Mouse (Mus musculus) layer of hippocampus, adult 9-10 months (tissue): Measurements from ENCODE around the gene Myh9.

Experiments used
- DNase-seq: peaks from one replicate; pipeline ENCODE4 v3.0.0; 2022; ENCODE audit warnings: low spot score

The Myh9 gene

GRCm38 (mm10) chr15:77843046-77843445 lies 1.1 kb upstream of the Myh9 start:
- no peak for DNase-seq

DNA sequence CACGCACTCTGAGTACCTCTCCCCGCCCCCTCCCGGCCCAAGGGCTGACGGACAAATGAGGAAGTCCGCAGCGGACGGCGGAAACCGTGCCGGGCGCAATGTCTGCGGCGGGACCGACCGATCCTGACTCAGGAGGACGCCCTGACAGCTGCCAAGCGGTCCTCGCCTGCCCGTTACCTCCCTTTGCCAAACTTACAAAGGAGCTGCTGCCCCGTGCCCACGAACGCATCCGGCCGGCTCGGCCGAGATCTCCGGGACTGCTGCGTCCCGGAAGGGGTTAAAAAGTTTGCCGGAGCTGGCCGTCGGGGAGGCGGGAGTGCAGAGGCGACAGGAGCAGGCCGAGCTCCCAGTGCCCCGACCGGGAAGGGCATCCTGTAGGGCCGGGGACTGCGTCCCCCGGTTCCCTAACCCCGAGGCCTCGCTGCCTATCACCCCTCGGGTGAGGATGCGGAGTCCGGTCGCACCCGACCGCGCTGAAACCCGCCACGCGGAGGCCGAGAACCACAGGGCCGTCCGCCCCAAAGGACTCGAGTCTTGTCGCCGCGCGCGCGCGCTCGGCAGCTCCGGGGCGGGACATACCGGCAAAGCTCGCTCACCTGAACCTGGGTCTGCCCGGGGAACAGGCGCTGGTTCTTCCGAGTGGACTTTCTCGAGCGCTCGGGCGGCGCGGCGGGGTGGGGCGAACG lies 471 bp downstream of the Myh9 start:
- DNase-seq: no peak

DNA sequence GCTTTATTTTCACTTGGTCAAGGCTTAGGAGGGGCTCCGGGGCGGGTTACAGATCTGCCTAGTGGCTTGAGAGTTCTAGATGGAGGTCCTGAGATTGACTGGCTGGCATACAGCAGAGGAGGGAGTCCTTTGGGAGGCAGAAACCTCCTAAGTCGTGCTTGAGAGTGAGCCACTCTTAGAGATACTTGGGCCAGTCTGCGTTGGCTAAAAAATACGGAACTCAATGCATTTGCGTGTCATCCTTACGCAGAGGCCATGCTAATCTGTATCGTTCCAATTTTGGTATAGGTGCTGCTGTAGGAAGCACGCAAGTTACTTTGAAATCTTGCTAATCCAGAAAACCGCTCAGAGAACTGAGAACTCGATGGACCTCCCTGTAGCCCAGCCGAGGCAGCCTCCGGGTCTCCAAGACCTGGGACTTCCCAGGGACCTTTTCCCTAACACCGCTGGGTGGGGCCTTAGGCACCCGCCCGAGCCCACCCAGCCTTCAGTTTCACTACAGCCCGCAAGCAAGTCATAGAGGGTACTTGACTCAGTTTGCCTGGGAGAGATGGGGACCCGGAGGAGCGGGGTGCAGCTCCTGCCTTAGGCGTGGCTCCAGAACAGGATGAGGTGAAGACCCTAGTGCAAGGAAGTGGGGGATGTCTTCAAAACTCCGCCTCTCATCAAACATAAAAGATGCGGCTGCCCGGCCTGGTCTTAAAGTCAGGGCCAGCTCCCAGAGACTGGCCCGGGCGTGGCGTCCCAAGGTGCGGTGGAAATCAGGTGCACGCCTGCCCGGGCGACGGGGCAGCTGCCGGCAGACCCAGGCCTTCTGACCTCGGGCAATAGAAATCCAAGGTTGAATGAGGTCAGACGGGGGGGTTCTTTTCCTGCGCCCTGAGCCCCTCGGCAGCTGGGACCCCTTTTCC lies 1.3 kb downstream of the Myh9 start:
- no peak for DNase-seq

DNA sequence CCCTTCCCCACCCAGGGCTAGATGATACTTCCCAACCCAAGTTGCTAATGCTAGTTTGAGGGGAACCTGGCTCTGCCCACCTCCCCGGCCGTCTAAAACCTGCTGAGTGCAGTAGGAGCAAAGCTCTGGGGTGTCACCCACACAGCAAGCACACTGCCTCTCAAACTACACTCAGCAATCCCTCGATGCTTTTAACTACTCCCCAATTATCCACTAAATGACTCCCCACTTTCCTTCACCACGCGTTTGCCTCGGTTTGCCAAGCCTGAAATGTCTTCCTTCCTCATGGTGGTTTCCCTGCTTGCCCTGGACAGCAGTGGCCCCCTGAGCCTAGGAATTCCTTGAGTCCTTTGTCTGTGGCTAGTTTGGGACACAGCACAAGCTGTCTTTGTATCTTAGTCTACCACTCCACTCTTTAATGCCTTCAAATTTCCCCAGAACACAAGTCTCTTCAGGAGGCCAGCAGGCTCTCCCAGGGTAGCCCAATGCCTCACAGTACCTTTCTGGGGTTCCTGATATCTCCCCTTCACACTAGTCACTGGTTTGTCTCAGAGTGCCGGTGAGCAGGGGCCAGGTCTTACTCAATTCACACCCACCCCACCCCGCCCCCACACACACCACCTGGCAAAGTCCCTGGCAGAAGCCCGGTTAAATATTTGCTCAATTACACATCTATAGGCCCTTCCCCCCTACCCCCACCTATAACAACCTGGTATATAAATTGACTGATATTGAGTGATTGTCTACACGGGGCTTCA lies 2.3 kb downstream of the Myh9 start:
- DNase-seq: no peak

DNA sequence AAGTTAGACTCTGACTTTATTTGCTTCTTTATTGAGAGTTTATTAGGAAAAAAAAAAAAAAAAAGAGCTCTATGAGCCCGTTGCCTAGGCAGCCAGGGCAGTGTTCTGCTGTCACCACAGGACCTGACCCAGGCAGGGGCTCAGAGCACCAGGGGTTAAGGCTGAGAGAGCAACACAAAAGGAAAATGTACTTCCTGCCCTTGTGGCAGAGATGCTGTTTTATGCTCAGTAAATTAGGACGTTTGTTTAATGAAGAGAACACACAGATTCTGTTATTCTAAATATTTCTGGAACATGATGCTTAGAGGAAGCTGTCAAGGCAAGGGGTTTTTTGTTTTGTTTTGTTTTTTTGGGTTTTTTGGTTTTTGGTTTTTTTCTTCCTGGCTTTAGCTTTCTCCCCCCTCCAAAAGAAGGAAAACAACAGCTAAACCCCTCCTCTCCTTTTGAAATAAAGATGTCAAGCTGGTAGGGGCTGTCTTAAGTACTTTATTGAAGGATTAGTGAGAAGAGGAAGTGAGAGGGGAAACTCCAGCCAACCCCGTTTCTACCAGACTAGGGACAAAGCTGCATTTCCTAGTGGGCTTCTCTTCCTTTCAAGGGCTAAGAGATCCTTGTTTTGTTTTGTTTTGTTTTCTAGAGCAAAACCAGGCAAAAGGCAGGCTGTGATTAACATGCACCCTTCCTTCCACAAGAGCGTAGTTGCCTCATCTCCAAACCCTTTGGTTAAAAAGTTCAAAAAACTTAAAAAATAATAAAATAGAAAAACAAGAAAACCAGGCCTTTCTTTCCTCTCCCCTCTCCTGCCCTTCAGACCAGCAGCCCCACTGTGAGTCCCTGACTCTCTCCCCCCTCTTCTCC lies 3.2 kb downstream of the Myh9 start:
- DNase-seq: no peak

DNA sequence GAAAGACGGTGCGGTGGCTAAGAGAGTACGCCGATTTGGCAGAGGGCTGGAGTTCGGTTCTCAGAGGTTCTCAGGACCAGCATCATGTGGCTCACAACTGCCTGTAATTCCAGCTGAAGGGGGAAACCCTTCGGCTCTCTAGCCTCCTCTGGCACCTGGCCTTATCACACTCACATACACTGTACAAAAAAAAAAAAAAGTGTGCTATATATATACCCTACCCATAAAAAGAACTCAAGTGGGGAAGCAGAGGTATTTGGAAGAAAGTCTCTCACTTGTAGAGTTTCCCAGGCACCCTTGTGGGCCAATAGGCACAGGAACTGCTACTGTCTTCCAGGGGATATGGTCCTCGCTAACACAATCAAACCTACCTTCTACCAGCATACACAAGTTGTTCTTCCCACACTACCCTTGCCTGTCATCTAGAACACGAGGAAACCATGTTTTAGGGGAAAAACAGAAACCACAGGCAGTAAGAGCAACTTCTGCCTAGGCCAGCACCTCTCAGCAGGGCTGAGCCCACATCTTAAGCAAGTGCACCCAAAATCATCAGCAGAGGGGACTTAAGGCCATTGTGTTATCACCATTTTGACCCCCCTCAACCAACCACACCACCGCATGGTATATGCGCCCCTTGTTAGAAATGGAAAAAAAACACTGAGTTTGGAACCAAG lies 4.4 kb downstream of the Myh9 start:
- DNase-seq: no peak

DNA sequence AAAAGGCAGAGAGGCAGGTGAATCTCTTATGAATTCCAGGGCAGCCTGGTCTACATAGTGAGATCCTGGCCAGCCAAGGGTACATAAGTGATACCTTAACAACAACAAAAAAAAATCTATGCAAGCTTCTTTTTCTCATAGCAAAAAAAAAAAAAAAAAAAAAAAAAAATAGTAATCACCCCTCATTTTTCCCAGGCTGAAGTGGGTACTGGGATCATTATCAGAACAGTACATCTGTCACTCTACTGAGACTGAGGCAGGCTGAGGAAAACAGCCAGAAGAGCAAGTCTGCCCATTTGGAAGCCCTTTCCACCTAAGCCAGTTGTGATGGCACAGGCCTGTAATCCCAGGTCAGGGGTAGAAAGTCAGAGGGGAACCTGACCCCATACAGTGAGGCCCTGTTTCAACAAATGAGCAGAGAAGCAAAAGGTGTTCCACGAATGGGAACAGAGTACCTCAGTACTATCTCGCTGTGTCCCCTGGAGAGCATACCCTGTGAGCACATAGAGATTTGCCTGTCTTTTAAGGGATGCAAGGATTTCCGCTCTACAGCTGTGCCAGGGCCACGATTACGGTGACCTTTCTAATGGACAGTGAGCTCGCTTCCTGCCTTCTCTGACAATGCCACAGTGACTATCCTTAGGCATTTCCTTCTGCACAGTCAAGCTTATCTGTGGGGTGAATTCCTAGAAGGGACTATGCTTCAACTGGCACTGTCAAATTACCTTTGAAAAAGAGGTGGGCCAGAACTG lies 5.1 kb downstream of the Myh9 start:
- DNase-seq: no peak

DNA sequence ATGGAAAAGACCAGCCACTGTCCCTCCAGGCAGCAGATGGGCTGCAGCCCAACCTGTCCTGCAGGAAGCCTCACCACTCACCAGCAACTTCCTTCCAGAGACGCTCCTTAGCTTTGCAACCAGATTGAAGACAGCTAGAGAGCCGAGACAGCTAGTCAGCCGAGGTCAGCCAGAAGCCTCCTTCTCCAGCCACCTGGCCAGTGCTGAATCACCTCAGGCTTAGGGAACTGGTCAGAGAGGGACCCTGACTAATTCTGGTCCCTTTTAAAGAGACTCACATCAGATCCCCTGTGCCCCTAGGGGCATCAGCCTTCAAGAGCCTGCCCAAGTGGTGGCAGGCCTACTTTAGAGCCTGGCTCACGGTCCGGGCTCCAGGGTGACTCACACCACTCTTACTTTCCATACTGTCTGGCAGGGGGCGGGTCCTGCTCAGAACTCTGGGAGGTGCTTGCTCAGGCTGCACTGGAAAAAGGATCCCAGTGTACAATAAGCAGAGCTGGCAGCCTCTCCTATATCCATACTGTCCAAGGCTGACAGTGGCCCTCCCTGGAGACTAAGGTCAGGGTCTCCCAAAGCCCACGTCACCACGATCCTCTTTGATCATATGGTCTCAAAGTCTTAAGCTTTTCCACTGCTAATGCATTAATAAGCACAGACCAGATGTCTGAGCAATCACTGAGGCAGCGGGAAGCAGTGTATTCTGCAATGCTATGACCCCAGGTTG lies 5.9 kb downstream of the Myh9 start:
- DNase-seq: no peak

DNA sequence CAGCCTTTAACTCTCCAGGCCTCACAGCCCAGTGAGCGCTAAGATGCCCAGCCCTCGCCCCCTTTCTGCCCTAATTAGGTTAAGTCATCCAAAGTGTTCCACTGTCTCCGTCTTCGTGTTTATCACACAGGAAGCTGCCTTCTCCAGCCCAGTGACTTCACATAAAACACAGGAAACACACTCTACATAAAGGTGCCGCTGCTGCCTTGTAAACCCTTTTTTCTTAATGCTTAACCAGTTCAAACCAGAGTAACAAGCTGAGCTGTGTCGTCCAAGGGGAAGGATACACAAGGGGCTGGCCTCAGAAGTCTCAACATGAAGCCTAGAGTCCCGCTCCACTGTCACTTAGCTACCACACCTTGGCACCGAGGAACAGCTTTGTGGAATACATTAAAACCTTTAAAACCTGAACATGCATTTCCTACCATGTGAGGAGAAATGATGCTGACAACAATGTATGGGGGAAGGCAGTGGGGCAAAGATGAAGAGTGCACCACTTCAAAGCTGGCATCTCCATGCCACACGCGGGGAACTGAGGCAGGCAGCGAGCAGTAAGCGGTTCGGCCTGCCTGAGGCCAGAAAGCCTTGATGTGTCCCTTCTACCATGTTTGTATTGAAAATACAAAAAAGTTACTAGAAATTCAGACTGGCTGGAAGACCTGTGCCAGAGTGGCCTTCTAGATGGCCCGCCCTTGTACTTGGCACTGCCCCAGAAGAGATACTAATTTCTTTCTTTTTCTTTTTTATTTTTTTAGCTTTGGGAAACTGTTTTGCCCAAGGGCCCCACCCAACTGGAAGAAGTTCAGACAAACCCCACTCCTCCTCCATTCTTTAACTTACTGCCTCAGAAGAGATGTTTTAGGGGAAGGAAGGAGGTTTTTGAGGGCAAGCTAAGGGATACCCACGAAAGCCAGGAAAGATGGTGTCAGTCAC lies 7.4 kb downstream of the Myh9 start:
- no peak for DNase-seq

DNA sequence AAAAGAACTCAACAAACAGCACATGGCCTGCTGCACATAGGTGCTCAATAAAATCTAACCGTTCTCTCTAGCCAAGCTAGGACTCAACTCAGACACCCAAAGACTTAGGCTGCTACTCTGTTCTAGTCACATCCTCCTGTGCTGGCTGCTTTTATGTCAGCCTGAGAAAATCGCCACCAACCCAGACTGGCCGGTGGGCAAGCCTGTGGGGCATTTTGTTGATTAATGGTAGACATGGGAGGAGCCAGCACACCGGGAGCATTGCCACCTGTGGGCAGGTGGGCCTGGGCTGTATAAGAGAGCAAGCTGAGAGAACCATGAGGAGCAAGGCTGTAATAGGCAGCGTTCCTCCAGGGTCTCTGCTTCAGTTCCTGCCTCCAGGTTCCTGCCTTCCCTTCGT lies 8.2 kb downstream of the Myh9 start:
- DNase-seq: no peak

- no peak for DNase-seq
Measured at GRCm38 (mm10) chr15:77833083-77833482, 8.9 kb downstream of the Myh9 start.

DNA sequence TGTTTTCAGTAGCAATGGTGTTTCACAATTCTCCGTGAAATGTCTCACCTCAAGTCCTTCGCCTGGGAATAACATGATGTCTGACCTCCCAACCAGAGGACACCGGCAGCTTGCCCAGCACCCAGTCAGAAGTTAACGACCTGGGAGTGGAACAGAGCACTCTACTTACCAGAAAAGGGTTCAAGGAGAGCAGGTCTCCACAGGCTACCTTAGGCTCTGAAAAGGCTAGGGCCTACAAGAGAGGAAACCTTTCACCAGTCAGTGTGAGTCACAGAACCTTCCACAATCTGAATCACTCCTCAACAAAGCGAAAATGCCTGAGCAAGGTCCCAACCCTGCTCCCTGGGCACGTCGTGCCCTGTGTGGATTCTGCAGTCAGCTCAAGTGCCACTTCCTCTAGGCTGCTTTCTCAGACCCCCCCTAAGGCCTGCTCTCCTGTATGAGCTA lies 9.5 kb downstream of the Myh9 start:
- no peak for DNase-seq

- no peak for DNase-seq
Measured at GRCm38 (mm10) chr15:77831754-77832457, 10.1 kb downstream of the Myh9 start.

GRCm38 (mm10) chr15:77831138-77831579 lies 10.8 kb downstream of the Myh9 start:
- no peak for DNase-seq

GRCm38 (mm10) chr15:77830481-77831137 lies 11.4 kb downstream of the Myh9 start:
- DNase-seq: no peak

DNA sequence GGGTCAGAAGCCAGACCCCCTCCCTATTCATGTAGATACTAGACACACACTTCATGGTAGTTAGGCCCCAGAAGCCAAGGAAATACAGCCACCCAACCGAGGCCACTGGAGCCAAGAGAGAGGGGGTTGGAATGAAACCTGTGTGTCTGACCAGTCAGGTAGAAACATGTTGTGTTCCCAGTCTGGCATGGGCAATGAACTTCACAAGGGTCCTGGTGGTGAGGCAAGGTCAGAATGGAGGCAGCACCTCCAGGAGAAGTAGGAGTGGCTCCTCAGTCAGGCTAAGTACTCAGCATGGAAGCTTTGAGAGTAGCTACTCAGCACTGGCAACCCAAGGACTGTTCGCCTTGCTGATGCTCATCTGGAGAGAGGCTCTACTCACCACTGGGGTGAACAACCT lies 12.4 kb downstream of the Myh9 start:
- DNase-seq: no peak

GRCm38 (mm10) chr15:77828910-77829309 lies 13.1 kb downstream of the Myh9 start:
- DNase-seq: no peak
